Mouse (Mus musculus): ENCODE results near the gene Ins2. TPM values are rescaled to one million over a fixed set of nuclear protein-coding genes. Genes with fewer than 3 reads are reported as not detected.

The Ins2 gene
- polyA plus RNA-seq, 1 experiment from 2014 or later: 2.2 TPM

DNA sequence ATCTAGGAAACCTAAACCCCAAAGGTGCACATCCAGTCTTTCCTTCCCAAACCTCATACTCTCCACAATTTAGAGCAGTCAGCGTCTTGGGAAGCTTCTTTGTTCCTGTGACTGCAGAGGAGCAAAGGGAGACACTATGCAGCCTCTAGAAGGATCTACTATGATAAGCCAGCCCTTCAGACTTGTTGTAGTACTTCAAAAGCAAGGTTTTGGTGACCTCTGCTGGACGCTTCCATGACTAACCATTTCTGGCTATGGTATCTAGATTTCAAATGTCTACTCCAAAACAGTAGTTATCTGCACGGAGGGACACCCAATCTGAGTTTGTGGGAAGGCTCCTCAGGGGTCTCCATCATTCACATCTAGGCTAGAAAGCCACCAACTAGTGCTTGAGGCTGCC lies 67.5 kb downstream of the Ins2 start:
- 5% methylated on average over 3 of the region's 3 CpGs for WGBS (ENCODE audit: insufficient replicate concordance)
- Histone ChIP-seq H3K4me2 (no peak overlapping the region), H3K4me3 (replicated peaks) (no peak overlapping the region), H3K9me3 (replicated peaks) (0 out of 2 replicates have a peak, but pooled peaks cover 4% of the 10 kb centered on the region), H3K27me3 (no peaks in the 10 kb centered on the region; the same call in 1 of the 2 replicates), H3K9ac (no peak overlapping the region), H3K4me1 (replicated peaks) (no peaks in the 10 kb centered on the region), H3K36me3 (replicated peaks) (no peaks in the 10 kb centered on the region), H3K27ac (replicated peaks) (no peak overlapping the region)
- ATAC-seq (ENCODE audit: insufficient read depth): no peak

DNA sequence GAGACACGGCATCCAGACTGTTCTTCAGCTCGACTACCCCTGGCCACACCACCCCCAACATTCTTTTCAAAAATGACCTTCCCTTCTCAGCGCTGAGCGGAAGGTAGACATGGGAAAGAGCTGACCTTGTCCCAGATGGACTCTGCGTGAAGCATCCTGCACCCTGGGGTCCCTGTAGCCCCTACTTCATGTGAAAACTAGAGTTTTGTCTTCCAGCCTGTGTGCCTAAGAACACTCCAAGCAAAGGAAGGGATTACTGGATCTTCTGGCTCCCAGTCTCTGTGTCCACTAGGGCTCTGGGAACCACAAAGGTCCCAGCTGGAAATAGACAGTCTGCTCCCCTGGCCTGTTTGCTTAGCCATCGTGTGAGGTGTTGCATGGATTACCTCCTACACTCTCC lies 68.0 kb downstream of the Ins2 start:
- Histone ChIP-seq H3K4me3 (replicated peaks) (no peak overlapping the region), H3K9ac (no peak overlapping the region), H3K27ac (replicated peaks) (no peak overlapping the region), H3K4me2 (no peak overlapping the region), H3K4me1 (replicated peaks) (no peaks in the 10 kb centered on the region), H3K36me3 (replicated peaks) (no peaks in the 10 kb centered on the region), H3K9me3 (replicated peaks) (peaks cover 7% of the 10 kb centered on the region; the same call in 1 of the 2 replicates), H3K27me3 (no peaks in the 10 kb centered on the region; the same call in 1 of the 2 replicates)
- ATAC-seq (ENCODE audit: insufficient read depth): no peak
- 49% methylated on average over 6 of the region's 6 CpGs for WGBS (ENCODE audit: insufficient replicate concordance)

DNA sequence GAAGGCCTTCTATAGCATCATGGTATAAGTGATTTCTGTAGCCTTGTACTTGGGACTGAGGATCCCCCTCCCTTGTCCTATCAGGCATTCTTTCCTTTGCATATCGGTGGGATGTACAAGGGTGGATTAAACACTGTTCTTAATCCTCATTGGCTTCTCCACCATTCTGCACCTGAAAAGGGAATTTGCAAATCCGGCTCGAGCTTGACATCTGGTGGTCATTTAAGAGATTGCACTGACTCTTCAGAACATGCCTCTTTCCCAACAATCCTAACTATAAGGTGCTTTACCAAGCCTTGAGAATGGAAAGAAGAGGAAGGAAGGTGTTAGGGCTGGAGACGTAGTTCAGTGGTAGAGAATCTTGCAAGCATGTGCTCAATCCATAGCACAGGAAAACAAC lies 71.1 kb downstream of the Ins2 start:
- Histone ChIP-seq H3K27ac (replicated peaks) (no peak overlapping the region), H3K36me3 (replicated peaks) (no peaks in the 10 kb centered on the region), H3K4me1 (replicated peaks) (no peaks in the 10 kb centered on the region), H3K4me3 (replicated peaks) (no peak overlapping the region), H3K9ac (no peak overlapping the region), H3K9me3 (replicated peaks) (peaks cover 11% of the 10 kb centered on the region), H3K27me3 (peaks cover under 1% of the 10 kb centered on the region; the same call in 1 of the 2 replicates), H3K4me2 (no peak overlapping the region)
- 12% methylated on average over 4 of the region's 4 CpGs for WGBS (ENCODE audit: insufficient replicate concordance)
- no peak for ATAC-seq (ENCODE audit: insufficient read depth)

DNA sequence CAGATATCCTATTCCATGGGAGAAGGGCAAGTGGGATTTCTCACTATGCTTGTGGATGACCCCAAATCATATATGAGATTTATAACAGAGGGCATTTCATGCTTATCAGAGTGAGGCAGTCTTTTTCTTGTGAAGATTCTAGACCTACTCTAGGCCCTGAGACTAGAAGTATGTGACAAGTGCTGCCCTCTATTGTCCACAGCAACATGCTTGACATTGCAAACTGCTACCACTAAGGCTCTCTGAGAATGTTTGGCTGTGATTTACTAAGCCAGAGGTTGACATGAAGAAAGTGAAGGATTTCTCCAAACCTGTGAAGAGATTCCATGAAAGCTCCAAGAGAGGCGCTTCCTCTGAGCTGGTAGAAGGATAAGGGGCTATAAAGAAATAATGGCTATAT lies 72.1 kb downstream of the Ins2 start:
- Histone ChIP-seq H3K36me3 (replicated peaks) (no peaks in the 10 kb centered on the region), H3K27ac (replicated peaks) (no peak overlapping the region), H3K4me1 (replicated peaks) (no peaks in the 10 kb centered on the region), H3K27me3 (peaks cover 11% of the 10 kb centered on the region), H3K4me3 (replicated peaks) (no peak overlapping the region), H3K4me2 (no peak overlapping the region), H3K9ac (no peak overlapping the region), H3K9me3 (replicated peaks) (peaks cover 11% of the 10 kb centered on the region)
- WGBS (ENCODE audit: insufficient replicate concordance): 69% methylated on average over 1 of the region's 1 CpGs
- ATAC-seq (ENCODE audit: insufficient read depth): no peak

DNA sequence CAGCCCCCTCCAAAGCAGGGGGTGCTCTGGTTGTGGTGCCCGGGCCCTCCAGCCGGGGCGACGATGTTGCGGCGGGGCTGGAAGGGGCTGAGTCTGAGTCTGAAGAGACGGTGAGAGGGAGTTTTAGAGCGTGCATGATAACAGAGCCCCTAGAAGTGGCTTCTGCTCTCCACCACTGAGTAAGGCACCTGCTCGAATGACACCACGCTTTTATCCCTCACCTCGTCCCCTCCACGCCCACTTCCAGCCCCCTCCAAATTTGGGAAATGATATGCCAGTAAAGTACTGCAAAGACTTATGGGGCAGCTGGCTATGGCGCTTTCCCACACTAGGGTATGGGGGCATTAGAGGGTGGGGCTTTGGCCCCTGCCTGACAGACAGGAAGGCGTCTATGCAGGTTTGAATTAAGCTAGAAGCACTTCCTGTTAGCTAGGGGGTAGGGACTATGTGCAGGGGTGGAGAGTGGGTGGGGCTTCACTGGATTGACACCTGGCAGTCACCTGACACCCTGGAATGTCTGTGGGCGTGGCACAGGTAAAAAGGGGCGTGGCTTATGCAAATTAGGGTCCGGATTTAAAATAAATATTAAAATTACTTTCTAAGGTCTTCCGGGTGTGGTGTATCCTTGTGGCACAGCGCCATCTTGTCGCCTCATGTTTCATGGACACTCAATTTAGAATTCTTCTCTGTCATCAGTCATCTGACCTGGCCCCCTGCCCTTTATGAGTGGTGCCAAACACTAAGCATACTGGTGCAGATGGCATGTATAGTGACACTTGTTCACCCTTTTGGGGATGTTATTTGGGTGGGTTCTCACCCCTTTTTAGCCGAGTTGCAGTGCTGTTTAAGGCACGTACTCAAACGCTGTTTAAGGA lies 73.2 kb downstream of the Ins2 start, which contains the start of gene Gm49394:
Gm49394 (minus strand) TSS at position 192 of the 875 bp plus-strand sequence.
- no peak within 1 kb of the TSS for H3K4me3 ChIP-seq (replicated peaks)
- no peak within 1 kb of the TSS for H3K4me2 ChIP-seq
- ATAC-seq (ENCODE audit: insufficient read depth): no peak
- H3K36me3 ChIP-seq (replicated peaks): no peaks in the 10 kb centered on the region
- no peak within 1 kb of the TSS for H3K27ac ChIP-seq (replicated peaks)
- H3K4me1 ChIP-seq (replicated peaks): no peaks in the 10 kb centered on the region
- H3K9ac ChIP-seq: no peak within 1 kb of the TSS
- H3K27me3 ChIP-seq: peaks cover 22% of the 10 kb centered on the region
- peaks cover 11% of the 10 kb centered on the region for H3K9me3 ChIP-seq (replicated peaks)
- WGBS (ENCODE audit: insufficient replicate concordance): 76% methylated on average over 23 of the region's 23 CpGs

DNA sequence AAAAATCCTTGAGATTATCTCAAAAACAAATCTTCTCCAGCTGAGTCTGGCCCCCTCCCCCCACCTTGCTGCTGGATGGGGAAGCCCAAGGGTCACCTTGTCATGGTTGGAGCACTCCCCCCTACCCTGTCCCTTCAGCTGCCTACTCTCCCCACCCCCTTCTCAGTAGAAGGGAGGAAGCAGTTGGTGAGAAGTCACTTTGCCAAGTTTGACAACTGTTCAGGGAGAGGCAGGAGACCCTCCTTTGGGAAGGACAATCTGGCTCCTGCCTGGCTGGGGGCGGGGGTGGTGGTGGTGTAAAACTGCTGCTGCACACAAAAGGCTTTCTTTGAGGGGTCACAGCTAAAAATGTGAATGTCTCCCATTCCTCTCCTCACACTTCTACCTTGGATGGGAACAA lies 74.9 kb downstream of the Ins2 start:
- Histone ChIP-seq H3K36me3 (replicated peaks) (no peaks in the 10 kb centered on the region), H3K9me3 (replicated peaks) (peaks cover 11% of the 10 kb centered on the region), H3K4me3 (replicated peaks) (no peak overlapping the region), H3K27ac (replicated peaks) (no peak overlapping the region), H3K9ac (no peak overlapping the region), H3K27me3 (peaks cover 38% of the 10 kb centered on the region), H3K4me1 (replicated peaks) (peaks cover 5% of the 10 kb centered on the region; the same call in 1 of the 2 replicates), H3K4me2 (no peak overlapping the region)
- 78% methylated on average over 1 of the region's 1 CpGs for WGBS (ENCODE audit: insufficient replicate concordance)
- ATAC-seq (ENCODE audit: insufficient read depth): no peak

DNA sequence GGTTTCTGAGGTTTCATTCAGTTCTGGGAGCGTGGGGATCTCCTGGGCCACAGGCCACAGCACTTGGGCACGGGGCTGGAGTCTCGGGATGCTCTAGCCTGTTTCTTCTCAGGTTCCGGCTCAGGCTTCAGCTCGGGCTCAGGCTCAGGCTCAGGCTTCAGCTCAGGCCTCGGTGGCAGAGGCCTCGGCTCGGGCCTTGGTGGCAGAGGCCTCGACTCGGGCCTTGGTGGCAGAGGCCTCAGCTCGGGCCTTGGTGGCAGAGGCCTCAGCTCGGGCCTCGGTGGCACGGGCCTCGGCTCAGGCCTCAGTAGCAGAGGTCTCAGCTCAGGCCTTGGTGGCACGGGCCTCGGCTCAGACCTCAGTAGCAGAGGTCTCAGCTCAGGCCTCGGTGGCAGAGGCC lies 75.7 kb downstream of the Ins2 start:
- Histone ChIP-seq H3K4me2 (no peak overlapping the region), H3K36me3 (replicated peaks) (no peaks in the 10 kb centered on the region), H3K27me3 (peaks cover 47% of the 10 kb centered on the region), H3K9me3 (replicated peaks) (peaks cover 11% of the 10 kb centered on the region), H3K4me3 (replicated peaks) (no peak overlapping the region), H3K9ac (no peak overlapping the region), H3K27ac (replicated peaks) (no peak overlapping the region), H3K4me1 (replicated peaks) (peaks cover 5% of the 10 kb centered on the region; the same call in 1 of the 2 replicates)
- WGBS (ENCODE audit: insufficient replicate concordance): 79% methylated on average over 18 of the region's 18 CpGs
- ATAC-seq (ENCODE audit: insufficient read depth): no peak

DNA sequence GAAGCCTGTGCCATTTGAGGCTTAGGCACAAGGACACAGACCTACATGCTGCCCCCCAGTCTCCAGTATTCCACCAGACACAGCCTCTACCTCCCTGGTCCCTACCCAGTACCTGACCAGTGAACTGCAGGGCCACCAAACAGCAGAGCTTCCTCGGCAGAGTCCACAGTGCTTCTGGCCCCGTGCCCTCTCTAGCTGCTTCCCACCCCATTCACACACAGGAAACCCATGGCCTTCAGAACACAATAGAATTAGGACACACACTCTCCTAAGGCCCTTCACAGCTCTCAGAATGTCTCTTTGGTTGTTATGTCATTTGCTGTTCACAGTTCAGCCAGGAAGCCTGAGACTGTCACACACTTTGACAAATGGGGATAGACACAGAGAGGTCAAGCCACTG lies 76.5 kb downstream of the Ins2 start, which contains the start of gene Igf2:
Igf2 (minus strand) TSS at position 158 of the 400 bp plus-strand sequence.
- peaks cover 5% of the 10 kb centered on the region; the same call in 1 of the 2 replicates for H3K4me1 ChIP-seq (replicated peaks)
- H3K27ac ChIP-seq (replicated peaks): no peak within 1 kb of the TSS
- no peak within 1 kb of the TSS for H3K9ac ChIP-seq
- ATAC-seq (ENCODE audit: insufficient read depth): no peak
- no peak within 1 kb of the TSS for H3K4me3 ChIP-seq (replicated peaks)
- peaks cover 55% of the 10 kb centered on the region for H3K27me3 ChIP-seq
- no peaks in the 10 kb centered on the region for H3K36me3 ChIP-seq (replicated peaks)
- WGBS (ENCODE audit: insufficient replicate concordance): 46% methylated on average over 2 of the region's 2 CpGs
- no peak within 1 kb of the TSS for H3K4me2 ChIP-seq
- H3K9me3 ChIP-seq (replicated peaks): peaks cover 11% of the 10 kb centered on the region

DNA sequence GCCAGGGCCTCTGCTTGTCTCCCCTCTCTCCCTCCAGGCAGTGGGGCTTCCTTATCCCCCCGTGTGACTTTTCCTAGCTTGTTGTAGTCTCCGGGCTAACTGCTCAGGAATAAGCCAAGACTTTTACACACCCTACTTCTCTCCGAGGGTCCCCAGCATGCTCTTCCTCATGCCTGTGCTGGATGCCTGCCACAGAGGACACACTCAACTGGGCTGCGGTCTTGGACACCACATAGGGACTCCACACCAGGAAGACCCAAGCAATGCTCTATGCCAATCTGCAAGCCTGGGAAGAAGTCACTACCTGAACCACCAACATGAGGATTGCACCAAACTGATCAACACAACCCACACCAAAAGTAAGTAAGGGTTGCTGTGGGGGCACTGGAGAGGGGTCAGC lies 77.1 kb downstream of the Ins2 start:
- Histone ChIP-seq H3K4me3 (replicated peaks) (no peak overlapping the region), H3K36me3 (replicated peaks) (no peaks in the 10 kb centered on the region), H3K4me2 (no peak overlapping the region), H3K9ac (no peak overlapping the region), H3K9me3 (replicated peaks) (peaks cover 9% of the 10 kb centered on the region), H3K4me1 (replicated peaks) (peaks cover 5% of the 10 kb centered on the region; the same call in 1 of the 2 replicates), H3K27me3 (peaks cover 61% of the 10 kb centered on the region), H3K27ac (replicated peaks) (no peak overlapping the region)
- WGBS (ENCODE audit: insufficient replicate concordance): 56% methylated on average over 4 of the region's 4 CpGs
- ATAC-seq (ENCODE audit: insufficient read depth): no peak

DNA sequence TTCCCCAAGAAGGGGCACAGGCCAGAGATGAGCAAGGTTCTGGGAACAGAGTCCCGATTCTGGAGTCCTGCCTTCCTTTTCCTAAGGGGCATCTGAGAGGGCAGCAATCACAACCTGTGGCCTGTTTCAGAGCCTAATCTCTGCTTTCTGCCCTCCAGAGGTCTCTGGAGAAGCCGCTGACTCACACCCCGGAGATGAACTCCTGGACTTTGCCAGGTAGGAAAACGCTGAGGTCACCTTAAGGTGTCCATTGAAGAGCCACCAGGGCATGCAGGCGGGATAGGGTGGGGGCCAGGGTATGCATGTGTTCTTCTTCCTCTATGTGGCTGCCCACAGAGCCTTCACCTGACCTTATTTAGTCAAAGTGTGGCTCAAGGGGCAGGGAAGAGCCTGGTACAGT lies 77.8 kb downstream of the Ins2 start:
- no peak overlapping the region for H3K27ac ChIP-seq (replicated peaks)

DNA sequence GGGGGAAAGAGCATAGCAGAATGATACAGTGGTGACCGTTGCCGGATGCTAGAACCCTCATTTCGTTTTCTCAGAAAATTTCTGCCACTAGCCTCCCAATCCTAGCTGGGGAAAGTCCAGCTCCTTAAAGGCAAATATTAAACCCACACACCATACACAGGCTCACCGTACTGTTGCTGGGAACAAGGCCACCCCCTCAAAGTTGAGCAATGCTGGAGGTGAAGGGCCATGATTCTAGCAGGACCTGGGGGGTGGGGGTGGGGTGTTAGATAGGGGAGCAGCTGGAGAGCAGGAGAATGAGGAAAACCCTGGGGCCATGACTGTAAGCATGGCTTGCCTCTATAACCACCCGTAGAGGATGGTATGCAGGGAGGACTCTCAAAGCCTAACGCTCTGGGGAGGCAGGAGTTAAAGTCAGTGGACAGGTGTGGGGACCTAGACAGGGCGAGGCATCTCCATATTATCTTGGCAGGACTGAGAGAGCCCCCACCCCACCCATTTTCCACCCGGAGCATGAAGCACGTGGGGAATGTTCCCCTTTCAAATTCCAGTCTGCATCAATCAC lies 78.6 kb downstream of the Ins2 start:
- H3K9ac ChIP-seq: no peak overlapping the region
- peak overlapping the region; percentile 25; the same call in 1 of the 2 replicates for H3K4me3 ChIP-seq (replicated peaks)
- 4% methylated on average over 9 of the region's 9 CpGs for WGBS (ENCODE audit: insufficient replicate concordance)

More for the DNA sequence above, 77.8 kb downstream of the Ins2 start:
- no peak for ATAC-seq (ENCODE audit: insufficient read depth)
- H3K27me3 ChIP-seq: peaks cover 68% of the 10 kb centered on the region
- no peak overlapping the region for H3K4me2 ChIP-seq
- 33% methylated on average over 5 of the region's 5 CpGs for WGBS (ENCODE audit: insufficient replicate concordance)
- no peak overlapping the region for H3K4me3 ChIP-seq (replicated peaks)
- H3K4me1 ChIP-seq (replicated peaks): peaks cover 9% of the 10 kb centered on the region; the same call in 1 of the 2 replicates
- peaks cover 6% of the 10 kb centered on the region for H3K9me3 ChIP-seq (replicated peaks)
- H3K36me3 ChIP-seq (replicated peaks): no peaks in the 10 kb centered on the region
- no peak overlapping the region for H3K9ac ChIP-seq

More for the DNA sequence above, 78.6 kb downstream of the Ins2 start:
- Histone ChIP-seq H3K27me3 (peaks cover 76% of the 10 kb centered on the region), H3K4me1 (replicated peaks) (peaks cover 9% of the 10 kb centered on the region; the same call in 1 of the 2 replicates), H3K9me3 (replicated peaks) (no peaks in the 10 kb centered on the region), H3K36me3 (replicated peaks) (no peaks in the 10 kb centered on the region), H3K27ac (replicated peaks) (peak overlapping the region; percentile 57), H3K4me2 (peak overlapping the region; percentile 40)
- peak; percentile 64 for ATAC-seq (ENCODE audit: insufficient read depth)
